Mouse (Mus musculus) gastrocnemius, postnatal 14 days (tissue): Measurements from ENCODE around the gene Lrrtm4. TPM values are rescaled to one million over a fixed set of nuclear protein-coding genes. Genes with fewer than 3 reads are reported as not detected.

Experiments used
- DNase-seq: peaks from one replicate; pipeline ENCODE4 v3.0.0; 2021; ENCODE audit warnings: mixed read lengths
- intact Hi-C: fragments of 180-260 bp; cut with DNase I; formaldehyde crosslinking; loops from one replicate; pipeline ENCODE4 v1.15.1; 2025; ENCODE audit warnings: low total_unique reads
- total RNA-seq, 2 experiments: library from RNA; stranded (reverse); gene quantifications; 2 replicates each; pipeline ENCODE4 v1.2.3; 2021

Gene Lrrtm4
- total RNA-seq, 2 experiments from 2014 or later: 0.49 TPM; not detected in 1

- DNase-seq: no peak
- intact Hi-C loops: no loop called here
Measured at GRCm38 (mm10) chr6:80622676-80623334, 604.1 kb downstream of the Lrrtm4 start.

DNA sequence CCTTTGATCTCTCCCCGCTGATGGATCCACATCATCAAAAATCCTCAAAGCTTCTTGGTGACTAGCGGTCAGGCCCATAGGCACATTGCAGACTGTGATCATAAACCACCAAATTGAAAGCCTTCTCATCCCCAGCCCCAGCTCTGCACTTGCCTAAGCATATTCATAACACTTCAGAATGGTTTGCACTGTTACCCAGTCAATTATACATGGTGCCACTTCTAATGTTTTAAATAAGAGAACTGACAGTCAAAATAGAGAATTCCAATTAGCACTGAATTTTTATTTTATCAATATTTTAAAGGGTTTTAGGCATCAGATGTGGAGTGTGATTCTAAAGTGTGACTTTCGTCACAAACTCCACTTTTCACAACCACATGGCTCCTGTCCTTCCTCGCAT is 606.8 kb downstream of the Lrrtm4 start:
- DNase-seq: no peak
- intact Hi-C loops: no loop called here

DNA sequence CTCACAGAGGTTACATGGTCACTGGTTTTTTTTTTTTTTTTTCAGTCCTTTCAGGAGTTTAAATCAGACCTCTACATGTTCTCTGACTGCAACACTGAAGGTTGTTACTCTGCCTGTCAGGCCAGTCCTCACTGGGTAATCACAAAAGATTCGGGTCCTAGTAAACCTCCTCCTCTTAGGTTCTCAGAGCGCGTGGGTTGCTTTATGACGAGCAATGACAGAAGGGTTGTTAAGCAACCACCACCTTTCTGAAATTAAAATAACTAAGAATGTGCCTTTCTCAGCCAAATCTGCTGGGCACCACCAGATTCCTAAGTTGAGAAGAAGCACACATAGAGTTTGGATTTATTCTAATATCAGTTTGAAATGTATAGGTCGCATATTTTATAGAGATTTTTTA is 644.1 kb downstream of the Lrrtm4 start:
- no peak for DNase-seq
- intact Hi-C loops: no loop called here

DNA sequence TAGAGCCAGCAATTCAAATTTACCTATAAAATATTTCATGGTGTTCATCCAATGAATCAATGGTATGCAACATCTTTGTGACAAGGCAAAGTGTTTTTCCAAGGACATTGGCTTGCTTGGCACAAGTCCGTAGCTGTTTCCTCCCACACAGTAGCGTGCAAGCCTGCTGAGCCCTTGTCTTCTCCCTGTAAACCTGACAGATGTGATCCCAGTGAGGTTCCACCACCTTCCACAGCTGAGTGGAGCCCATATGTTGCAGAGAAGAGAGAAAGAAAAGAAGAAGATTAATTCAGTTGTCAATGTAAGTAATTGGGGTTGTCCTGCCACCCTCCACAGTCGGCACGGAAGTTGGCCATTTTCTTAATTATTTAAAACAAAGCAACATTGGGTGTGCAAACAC is 645.4 kb downstream of the Lrrtm4 start:
- DNase-seq: no peak
- intact Hi-C loops: no loop called here

DNA sequence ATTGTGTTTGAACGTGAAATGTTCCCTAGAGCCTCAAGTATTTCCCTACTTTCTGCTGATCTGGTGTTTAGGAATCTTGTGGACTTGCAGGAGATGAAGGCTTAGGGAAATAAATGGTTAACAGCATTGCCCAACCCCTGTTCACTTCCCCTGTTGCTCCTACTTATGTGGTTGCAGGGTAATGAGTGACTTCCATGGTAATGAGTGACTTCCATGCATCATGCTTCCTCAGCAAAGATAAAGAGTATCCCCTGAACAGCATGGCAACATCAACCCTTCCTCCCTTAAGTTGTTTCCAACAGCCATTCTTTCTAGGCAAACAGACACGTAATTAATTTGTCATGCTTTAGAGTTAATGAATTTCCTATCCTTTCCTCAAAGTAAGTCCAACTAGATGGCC is 685.5 kb downstream of the Lrrtm4 start:
- intact Hi-C loops: no loop called here
- DNase-seq: no peak

- intact Hi-C loops: no loop called here
- no peak for DNase-seq
Measured at GRCm38 (mm10) chr6:80720468-80720867, 701.8 kb downstream of the Lrrtm4 start.

GRCm38 (mm10) chr6:80733416-80733815 is 714.7 kb downstream of the Lrrtm4 start:
- intact Hi-C loops: no loop called here
- DNase-seq: no peak

GRCm38 (mm10) chr6:80750769-80751168 is 732.1 kb downstream of the Lrrtm4 start:
- intact Hi-C loops: no loop called here
- no peak for DNase-seq

- no peak for DNase-seq
- intact Hi-C loops: no loop called here
Measured at GRCm38 (mm10) chr6:80760641-80761204, 742.0 kb downstream of the Lrrtm4 start.

- intact Hi-C loops: no loop called here
- no peak for DNase-seq
Measured at GRCm38 (mm10) chr6:80786282-80786681, 767.6 kb downstream of the Lrrtm4 start.

GRCm38 (mm10) chr6:80823753-80824152 is 805.1 kb downstream of the Lrrtm4 start:
- intact Hi-C loops: no loop called here
- no peak for DNase-seq

DNA sequence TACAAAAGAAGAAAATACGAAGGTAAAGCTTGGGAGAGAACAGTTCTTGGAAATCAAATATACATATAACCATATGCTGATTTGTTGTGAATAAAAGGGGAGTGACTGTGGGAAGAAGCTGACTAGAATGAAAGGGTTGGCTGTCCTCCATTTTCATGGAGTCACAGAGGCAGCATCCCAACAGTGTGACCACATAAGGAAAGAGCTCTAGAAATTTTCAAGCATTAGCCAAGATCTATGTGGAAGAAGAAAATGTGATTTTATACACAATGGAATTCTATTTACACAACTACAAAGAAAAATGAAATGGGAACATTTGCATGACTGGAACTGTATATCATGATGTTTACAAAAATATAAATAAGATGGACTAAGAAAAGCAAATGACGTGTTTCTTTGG is 821.1 kb downstream of the Lrrtm4 start:
- no peak for DNase-seq
- intact Hi-C loops: no loop called here

DNA sequence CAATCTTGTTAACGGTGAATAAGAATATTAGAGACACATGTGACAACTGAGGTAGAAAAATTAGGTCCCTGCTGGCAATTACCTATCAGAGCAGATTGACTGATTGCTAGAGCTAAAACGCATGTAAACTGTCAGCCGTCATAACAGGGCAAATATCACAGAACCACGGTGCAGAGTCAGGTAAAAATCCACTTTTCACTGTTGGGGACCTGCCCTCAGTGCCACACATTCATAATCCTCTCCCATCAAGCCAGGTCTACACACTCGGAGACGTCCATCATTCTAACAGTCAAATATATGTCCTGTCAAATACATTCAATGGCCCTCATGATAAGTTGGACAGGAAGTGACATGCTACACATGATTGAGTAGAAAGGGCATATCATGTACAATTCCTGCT is 826.6 kb downstream of the Lrrtm4 start:
- no peak for DNase-seq
- intact Hi-C loops: no loop called here

GRCm38 (mm10) chr6:80856910-80857543 is 838.4 kb downstream of the Lrrtm4 start:
- intact Hi-C loops: no loop called here
- no peak for DNase-seq

Other genes starting within 250 kb of the Lrrtm4 start
- not detected for gene Gm20594, start 201.0 kb upstream of the Lrrtm4 start, total RNA-seq